Mouse (Mus musculus) liver, embryonic 13.5 days (tissue): Measurements from ENCODE around the gene Man1b1. TPM values are rescaled to one million over a fixed set of nuclear protein-coding genes. Genes with fewer than 3 reads are reported as not detected.

Experiments
- ATAC-seq: fragments of 200-750 bp; cut with Nextera tagmentation; 2 replicates; pipeline ENCODE4 v1.8.0; 2017; ENCODE audit warnings: low read depth, mild to moderate bottlenecking, moderate number of reproducible peaks, moderate library complexity
- DNase-seq: peaks from one replicate; pipeline ENCODE4 v3.0.0; 2022
- H3K27ac ChIP-seq: fragments of 300-500 bp; sonication (generic); 2 replicates; pipeline ENCODE4 v1.5.1; 2015; ENCODE audit warnings: moderate library complexity, mild to moderate bottlenecking, inconsistent platforms
- H3K27me3 ChIP-seq: fragments of 300-500 bp; sonication (generic); 2 replicates; pipeline ENCODE4 v1.6.1; 2015; ENCODE audit warnings: mild to moderate bottlenecking, inconsistent platforms
- H3K36me3 ChIP-seq: fragments of 300-500 bp; sonication (generic); 2 replicates; pipeline ENCODE4 v1.6.1; 2015; ENCODE audit warnings: mild to moderate bottlenecking, inconsistent platforms
- H3K4me1 ChIP-seq: fragments of 300-500 bp; sonication (generic); replicated peaks from 2 replicates; pipeline ENCODE4 v1.6.1; 2015; ENCODE audit warnings: inconsistent platforms
- H3K4me2 ChIP-seq: fragments of 300-500 bp; sonication (generic); 2 replicates; pipeline ENCODE4 v1.6.1; 2015; ENCODE audit warnings: inconsistent platforms, mild to moderate bottlenecking, moderate library complexity
- H3K4me3 ChIP-seq: fragments of 300-500 bp; sonication (generic); replicated peaks from 2 replicates; pipeline ENCODE4 v1.5.1; 2015; ENCODE audit warnings: mild to moderate bottlenecking, inconsistent platforms
- H3K9ac ChIP-seq: fragments of 300-500 bp; sonication (generic); 2 replicates; pipeline ENCODE4 v1.6.1; 2015; ENCODE audit warnings: mild to moderate bottlenecking, inconsistent platforms
- H3K9me3 ChIP-seq: fragments of 300-500 bp; sonication (generic); replicated peaks from 2 replicates; pipeline ENCODE4 v1.6.1; 2016; ENCODE audit warnings: inconsistent platforms
- WGBS: fragments of 180-500 bp; shearing (Covaris S2); methylation state at CpG from one replicate; pipeline ENCODE4 v1.1.7; 2015; ENCODE audit not compliant: insufficient replicate concordance; 5-methylcytosine and 5-hydroxymethylcytosine counted together
- polyA plus RNA-seq: library from polyadenylated mRNA; unstranded; fragments of >200 nt; fragmentation: Nextera tagmentation; extraction: Ambion mirVana; gene quantifications from 2 replicates; pipeline ENCODE4 v1.2.1, GENCODE M21; 2015

The Man1b1 gene
- polyA plus RNA-seq, 1 experiment from 2014 or later, result 18.8 TPM

DNA sequence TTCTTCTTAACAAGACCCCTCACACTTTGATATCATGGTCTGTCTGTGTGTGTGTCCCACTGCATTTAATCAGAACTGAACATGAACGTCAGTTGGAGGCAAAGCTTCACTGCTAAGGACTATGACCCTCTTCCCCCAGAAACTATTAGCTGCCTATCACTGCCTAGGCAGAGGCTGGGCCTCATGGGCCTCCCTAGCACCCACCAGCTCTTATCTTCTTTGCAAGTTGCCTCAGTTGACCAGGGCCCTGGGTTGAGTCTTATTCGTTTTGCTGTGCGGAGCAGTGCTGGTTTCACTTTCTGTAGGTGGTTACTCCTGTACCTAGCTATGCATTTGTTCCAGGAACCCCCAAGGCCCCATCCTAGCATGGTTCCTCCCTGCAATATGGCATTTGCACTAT lies 37.9 kb downstream of the Man1b1 start:
- Histone ChIP-seq H3K9me3 (no peaks in the 10 kb centered on the region), H3K27me3 (peaks cover 16% of the 10 kb centered on the region), H3K4me2 (peak overlapping the region; percentile 55), H3K27ac (peak overlapping the region; percentile 87), H3K4me1 (peaks cover 66% of the 10 kb centered on the region), H3K36me3 (peaks cover 9% of the 10 kb centered on the region), H3K9ac (peak overlapping the region; percentile 61), H3K4me3 (peak overlapping the region; percentile 18)
- peak; percentile 73 for ATAC-seq
- 29% methylated on average over 3 of the region's 3 CpGs for WGBS
- peak; percentile 62 for DNase-seq

DNA sequence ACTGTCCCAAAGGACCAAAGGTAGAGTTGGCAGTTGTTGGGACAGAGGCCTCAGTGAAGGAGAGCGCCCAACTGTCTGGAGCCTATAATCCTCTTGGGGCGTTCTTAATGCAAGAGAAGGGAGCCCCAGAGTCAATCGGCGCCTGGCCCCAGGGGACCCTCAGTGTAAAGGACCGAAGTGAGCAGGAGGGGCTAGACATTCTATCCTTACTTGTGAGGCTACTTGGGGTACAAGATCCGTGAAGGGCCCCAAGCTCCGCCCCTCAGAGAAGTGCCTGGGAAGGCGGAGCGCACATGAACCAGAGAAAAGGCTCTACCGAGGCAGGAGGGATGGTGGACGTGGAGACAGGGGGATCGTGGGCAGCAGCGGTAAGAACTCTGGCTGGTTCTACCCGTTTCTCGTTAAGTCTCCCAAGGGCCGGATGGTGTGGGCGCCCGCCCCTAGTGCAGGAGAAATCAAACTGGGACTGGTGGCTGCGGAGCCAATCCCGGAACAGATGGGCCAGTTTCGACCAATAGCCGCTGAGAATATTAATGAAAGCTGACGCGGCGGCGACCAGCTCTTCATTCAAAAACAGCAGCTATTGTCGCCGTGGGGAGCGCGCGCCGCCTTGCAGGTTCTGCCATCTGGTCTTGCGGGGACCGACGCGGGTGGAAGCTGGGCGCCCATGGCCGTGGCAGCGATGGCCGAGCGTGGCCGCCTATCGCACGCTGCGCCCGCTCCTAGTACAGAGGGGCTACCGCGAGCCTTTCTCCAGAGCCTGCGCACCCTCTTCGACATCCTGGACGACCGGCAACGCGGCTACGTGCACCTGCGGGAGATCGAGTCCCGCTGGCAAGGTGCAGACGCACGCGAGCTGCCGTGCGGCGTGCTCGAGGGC lies 39.9 kb downstream of the Man1b1 start, which contains the start of gene Sapcd2:
Sapcd2 (plus strand) TSS at position 558 of the 880 bp plus-strand sequence.
- Histone ChIP-seq H3K4me3 (peak within 1 kb of the TSS; percentile 88), H3K9me3 (no peaks in the 10 kb centered on the region), H3K27me3 (peaks cover 2% of the 10 kb centered on the region), H3K36me3 (peaks cover 29% of the 10 kb centered on the region), H3K4me1 (peaks cover 75% of the 10 kb centered on the region), H3K9ac (peak within 1 kb of the TSS; percentile 81), H3K4me2 (peak within 1 kb of the TSS; percentile 99), H3K27ac (peak within 1 kb of the TSS; percentile 87)
- WGBS, result 1% methylated on average over 65 of the region's 65 CpGs
- peak; percentile 88 for DNase-seq
- ATAC-seq, result peak; percentile 83

DNA sequence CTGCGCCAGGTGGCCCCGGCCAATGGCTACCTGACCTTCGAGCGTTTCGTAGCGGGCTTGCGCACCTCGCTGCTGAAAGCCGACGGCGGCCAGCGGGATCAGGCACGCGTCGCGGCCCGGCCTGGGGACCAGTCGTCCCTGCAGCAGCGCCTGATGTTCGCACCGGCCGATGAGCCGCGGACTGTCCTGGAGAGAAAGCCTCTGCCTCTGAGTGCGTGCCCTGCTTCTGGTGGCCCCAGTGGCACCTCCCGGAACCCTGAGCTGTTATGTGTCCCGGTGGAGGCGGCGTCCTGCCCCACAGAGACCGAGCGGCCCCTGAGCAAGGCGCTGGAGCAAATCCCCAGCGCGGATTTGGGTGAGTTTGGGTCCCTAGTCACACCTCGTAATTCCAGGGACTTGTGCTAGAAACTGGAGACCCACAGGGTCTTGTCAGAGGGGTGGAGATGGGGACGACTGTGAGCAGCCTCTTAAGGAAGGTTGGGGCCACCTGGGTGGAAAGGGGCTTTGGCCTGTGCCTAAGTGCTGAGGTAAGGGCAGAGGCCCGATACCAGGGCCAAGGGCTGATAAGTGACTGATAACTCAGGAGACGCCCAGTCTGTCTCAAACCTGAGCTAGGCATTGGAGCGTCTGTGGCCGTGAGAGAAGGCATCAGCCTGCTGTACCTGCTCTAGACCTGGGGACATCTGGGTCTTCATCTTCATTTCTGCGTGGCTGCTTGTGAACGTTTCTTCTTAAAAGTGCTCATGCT lies 40.7 kb downstream of the Man1b1 start:
- peak overlapping the region; percentile 99 for H3K4me2 ChIP-seq
- no peaks in the 10 kb centered on the region for H3K9me3 ChIP-seq
- ATAC-seq (peak; percentile 59), DNase-seq (peak; percentile 47)
- H3K27me3 ChIP-seq, result no peaks in the 10 kb centered on the region; the same call in none of the 2 replicates
- peak overlapping the region; percentile 87 for H3K27ac ChIP-seq
- H3K36me3 ChIP-seq, result peaks cover 37% of the 10 kb centered on the region
- under 1% methylated on average over 42 of the region's 42 CpGs for WGBS
- peak overlapping the region; percentile 81 for H3K9ac ChIP-seq
- peaks cover 75% of the 10 kb centered on the region for H3K4me1 ChIP-seq
- H3K4me3 ChIP-seq, result peak overlapping the region; percentile 88

DNA sequence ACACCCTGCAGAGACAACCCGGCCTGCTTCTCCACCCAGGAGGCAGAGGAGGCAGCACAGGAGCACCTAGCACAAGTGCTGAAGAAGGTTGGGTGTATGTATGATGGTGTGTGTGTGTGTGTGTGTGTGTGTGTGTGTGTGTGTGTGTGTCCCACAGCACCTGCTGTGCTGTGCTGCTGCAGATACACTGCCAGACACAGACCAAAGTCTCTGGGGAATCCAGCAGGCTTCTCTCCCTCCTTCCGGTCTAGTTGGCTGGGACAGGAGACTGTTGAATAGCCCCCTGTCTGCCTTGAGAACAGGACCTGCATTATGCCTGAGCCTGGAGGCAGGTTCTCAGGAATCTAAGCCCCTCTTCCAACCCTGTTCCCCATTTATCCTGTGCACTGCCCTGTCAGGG lies 41.3 kb downstream of the Man1b1 start:
- ATAC-seq (no peak), DNase-seq (no peak)
- peaks cover 43% of the 10 kb centered on the region for H3K36me3 ChIP-seq
- peak overlapping the region; percentile 88 for H3K4me3 ChIP-seq
- 49% methylated on average over 2 of the region's 2 CpGs for WGBS
- peak overlapping the region; percentile 99 for H3K4me2 ChIP-seq
- H3K9me3 ChIP-seq, result no peaks in the 10 kb centered on the region
- peak overlapping the region; percentile 81 for H3K9ac ChIP-seq
- peaks cover 73% of the 10 kb centered on the region for H3K4me1 ChIP-seq
- H3K27ac ChIP-seq, result peak overlapping the region; percentile 87
- H3K27me3 ChIP-seq, result no peaks in the 10 kb centered on the region; the same call in none of the 2 replicates

DNA sequence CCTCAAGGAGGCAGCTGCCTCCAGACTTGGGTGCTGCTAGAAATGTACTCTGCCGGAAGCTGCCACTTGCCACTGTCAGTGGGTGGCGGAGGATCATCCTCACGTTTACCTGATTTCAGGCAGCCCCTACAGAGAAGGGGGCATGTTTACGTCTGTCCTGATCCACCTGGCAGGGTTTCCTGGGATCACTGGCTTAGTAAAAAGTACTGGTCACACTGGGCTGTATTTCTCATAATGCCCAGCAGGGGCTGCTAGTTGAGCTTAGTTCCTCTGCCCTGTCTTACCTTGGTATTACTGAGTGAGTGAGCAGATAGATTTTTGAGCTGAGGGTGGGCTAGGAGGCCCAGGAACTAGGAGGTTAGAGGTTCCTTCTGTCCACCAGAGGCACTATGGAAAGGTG lies 44.5 kb downstream of the Man1b1 start:
- Histone ChIP-seq H3K9ac (no peak overlapping the region), H3K36me3 (peaks cover 47% of the 10 kb centered on the region), H3K9me3 (no peaks in the 10 kb centered on the region), H3K4me1 (peaks cover 46% of the 10 kb centered on the region), H3K27ac (no peak overlapping the region), H3K27me3 (no peaks in the 10 kb centered on the region), H3K4me3 (no peak overlapping the region), H3K4me2 (no peak overlapping the region)
- no peak for ATAC-seq
- 61% methylated on average over 4 of the region's 4 CpGs for WGBS
- DNase-seq, result no peak

DNA sequence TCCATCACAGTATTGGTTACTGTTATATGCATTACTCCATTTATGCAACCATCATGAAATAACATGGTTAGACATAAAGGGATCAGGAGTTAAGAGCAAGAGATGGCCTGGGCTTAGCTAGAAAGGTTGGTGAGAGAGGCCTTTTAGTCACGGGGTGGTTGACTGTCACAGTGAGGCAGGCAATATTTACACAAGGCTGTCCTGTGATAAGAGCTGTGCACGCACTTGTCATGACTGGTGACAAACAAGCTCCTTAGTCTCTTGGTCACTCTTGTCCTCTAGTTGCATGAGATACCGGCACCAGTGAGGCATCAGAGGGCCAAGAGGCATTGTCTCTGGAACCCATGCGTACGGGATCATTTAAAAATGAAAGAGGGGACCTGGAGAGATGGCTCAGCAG lies 52.4 kb downstream of the Man1b1 start:
- WGBS, result 51% methylated on average over 5 of the region's 5 CpGs
- no peak overlapping the region for H3K4me3 ChIP-seq
- ATAC-seq (no peak), DNase-seq (no peak)
- no peak overlapping the region for H3K4me2 ChIP-seq
- no peaks in the 10 kb centered on the region for H3K9me3 ChIP-seq
- no peaks in the 10 kb centered on the region for H3K4me1 ChIP-seq
- no peak overlapping the region for H3K9ac ChIP-seq
- H3K36me3 ChIP-seq, result no peaks in the 10 kb centered on the region
- H3K27ac ChIP-seq, result no peak overlapping the region
- no peaks in the 10 kb centered on the region for H3K27me3 ChIP-seq

DNA sequence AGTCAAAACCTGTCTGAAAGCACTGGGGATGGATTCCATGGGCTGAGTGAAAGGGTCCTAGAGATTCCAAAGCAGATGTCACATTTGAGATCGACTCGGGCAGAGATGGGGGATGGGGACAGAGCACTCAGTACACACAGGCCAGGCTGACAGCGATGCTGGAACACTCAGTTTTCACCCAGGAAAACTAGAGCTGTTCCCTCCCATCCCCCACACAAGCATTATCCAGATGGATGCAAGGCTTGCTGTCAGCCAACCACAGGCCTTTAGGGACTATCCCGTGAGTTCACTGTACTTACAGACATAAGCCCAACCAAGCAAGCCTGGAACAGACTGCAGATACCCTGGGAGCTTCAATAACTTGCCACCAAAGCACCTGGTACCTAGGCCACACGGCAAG lies 59.1 kb downstream of the Man1b1 start:
- no peak for ATAC-seq
- DNase-seq, result no peak
- no peak overlapping the region for H3K4me3 ChIP-seq
- no peak overlapping the region for H3K4me2 ChIP-seq
- 64% methylated on average over 5 of the region's 5 CpGs for WGBS
- H3K36me3 ChIP-seq, result no peaks in the 10 kb centered on the region
- H3K4me1 ChIP-seq, result peaks cover 12% of the 10 kb centered on the region
- no peak overlapping the region for H3K9ac ChIP-seq
- no peak overlapping the region for H3K27ac ChIP-seq
- peaks cover 34% of the 10 kb centered on the region for H3K27me3 ChIP-seq
- H3K9me3 ChIP-seq, result no peaks in the 10 kb centered on the region

DNA sequence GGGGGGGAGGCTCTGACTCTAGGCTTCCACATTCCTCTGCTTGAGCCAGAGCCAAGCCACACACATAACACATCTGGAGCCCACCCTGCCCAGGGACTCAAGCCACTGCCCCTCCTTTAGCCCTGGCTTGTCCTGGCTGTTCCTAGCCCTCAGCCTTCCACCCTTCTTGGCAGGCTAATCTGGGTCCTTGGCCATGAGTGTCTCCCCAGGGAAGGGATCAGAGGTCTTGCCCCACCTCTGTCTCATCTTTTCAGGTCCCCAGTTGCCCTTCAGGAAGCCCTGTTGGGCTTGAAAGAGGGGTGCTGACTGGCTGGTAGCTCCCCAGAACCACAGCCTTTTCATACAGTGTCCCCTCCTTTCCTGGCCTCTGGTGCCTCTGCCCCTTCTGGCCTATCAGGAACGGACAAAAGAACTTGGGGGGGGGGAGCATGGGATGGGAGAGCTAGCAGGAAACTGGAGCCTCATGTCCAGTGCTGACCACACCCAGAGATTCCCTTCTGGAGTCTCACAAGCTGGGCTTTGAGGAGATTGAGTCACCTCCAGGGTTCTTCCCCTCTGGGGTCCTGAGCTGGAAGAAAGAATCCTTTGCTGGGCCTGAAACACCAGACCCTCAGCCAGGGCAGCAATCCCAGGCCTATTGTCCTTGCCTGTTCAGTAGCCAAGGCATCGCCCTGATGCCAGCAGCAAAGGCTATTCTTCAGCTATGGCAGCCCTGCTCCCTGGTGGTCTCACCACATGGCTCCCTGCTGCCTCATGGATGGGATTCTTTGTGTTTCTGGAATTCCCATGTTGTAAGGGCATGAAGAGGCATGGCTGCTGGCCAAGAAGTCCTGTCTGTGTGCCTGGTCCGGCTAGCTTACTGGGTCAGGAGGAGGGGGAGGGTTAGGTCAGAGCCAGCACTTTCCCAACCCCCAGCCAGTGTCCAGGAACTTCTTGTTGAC lies 62.4 kb downstream of the Man1b1 start:
- H3K27ac ChIP-seq, result no peak overlapping the region
- no peak overlapping the region for H3K4me3 ChIP-seq
- ATAC-seq (no peak), DNase-seq (no peak)
- H3K9ac ChIP-seq, result no peak overlapping the region
- H3K4me2 ChIP-seq, result no peak overlapping the region
- H3K36me3 ChIP-seq, result no peaks in the 10 kb centered on the region
- WGBS, result 46% methylated on average over 3 of the region's 3 CpGs
- peaks cover 67% of the 10 kb centered on the region for H3K27me3 ChIP-seq
- H3K9me3 ChIP-seq, result no peaks in the 10 kb centered on the region
- peaks cover 15% of the 10 kb centered on the region for H3K4me1 ChIP-seq

DNA sequence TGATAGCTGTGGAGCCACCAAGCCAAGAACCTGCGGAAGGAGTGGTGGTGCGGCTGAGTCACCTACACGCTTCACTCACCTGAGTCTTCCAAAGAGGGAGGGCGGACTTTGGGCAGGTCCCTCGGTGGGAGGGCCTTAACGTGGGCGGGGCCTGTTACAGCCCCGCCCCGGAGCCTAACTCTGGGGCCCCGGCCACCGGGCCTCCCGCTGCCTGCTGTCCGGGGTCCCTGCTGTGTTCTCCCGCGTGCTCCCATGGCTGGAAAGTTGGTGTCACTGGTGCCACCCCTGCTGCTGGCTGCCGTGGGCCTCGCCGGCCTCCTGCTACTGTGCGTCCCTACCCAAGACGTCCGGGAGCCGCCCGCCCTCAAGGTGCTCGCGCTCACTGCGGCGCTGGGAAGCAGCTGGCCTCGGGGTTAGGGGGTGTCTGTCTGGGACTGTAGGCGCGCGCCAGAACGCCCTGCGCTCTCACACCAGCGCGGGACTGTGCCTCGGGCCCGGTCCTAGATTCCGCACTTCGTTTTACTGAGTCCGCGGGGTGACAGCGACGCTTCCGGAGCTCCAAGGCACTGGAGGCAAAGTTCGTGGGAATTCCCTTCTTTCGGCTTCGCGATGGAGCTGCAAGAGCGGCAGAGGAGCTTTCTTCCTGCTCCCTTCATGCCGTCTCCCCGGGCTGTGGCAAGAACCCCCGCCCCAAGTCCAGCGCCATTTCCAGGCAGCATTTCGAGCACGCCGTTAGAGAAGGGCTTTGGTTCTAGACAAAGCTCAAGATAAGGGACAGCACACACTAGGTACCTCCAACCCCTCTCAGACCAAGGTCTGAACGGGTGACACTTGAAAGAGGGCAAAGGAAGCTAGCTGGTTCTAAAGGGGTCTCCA lies 63.8 kb downstream of the Man1b1 start, which contains the start of gene Entpd2:
Entpd2 (plus strand) TSS at position 154 of the 876 bp plus-strand sequence.
- Histone ChIP-seq H3K27me3 (peaks cover 81% of the 10 kb centered on the region), H3K9me3 (no peaks in the 10 kb centered on the region), H3K9ac (no peak within 1 kb of the TSS), H3K4me3 (peak within 1 kb of the TSS; percentile 51), H3K4me2 (peak within 1 kb of the TSS; percentile 72), H3K4me1 (peaks cover 19% of the 10 kb centered on the region), H3K36me3 (no peaks in the 10 kb centered on the region), H3K27ac (no peak within 1 kb of the TSS)
- peak; percentile 59; the same call in 1 of the 2 replicates for ATAC-seq
- no peak for DNase-seq
- 2% methylated on average over 57 of the region's 57 CpGs for WGBS

DNA sequence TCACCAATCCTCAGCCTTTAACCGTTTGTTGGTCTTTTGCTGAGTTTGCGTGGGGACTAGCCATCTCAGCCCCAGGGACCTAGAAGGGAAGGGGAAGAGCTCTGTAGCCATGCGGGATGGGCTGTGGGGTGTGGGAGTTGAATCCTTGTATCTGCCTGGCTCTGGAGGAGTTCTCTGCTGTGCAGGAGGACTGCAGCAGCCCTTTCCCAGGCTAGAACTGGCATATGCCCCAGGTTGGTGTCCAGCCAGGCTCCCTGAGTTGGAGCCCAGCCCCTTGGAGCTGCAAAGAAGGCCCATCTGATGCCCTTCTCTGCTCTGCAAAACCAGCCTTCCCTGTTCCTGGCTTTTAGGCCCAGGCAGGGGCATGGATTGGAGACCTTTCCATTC lies 64.5 kb downstream of the Man1b1 start:
- DNase-seq, result no peak
- WGBS, result 27% methylated on average over 3 of the region's 3 CpGs

More for the DNA sequence above, 64.5 kb downstream of the Man1b1 start:
- ATAC-seq, result no peak
- peaks cover 19% of the 10 kb centered on the region for H3K4me1 ChIP-seq
- H3K9ac ChIP-seq, result no peak overlapping the region
- H3K36me3 ChIP-seq, result no peaks in the 10 kb centered on the region
- H3K27ac ChIP-seq, result no peak overlapping the region
- no peaks in the 10 kb centered on the region for H3K9me3 ChIP-seq
- no peak overlapping the region for H3K4me2 ChIP-seq
- peaks cover 88% of the 10 kb centered on the region for H3K27me3 ChIP-seq
- H3K4me3 ChIP-seq, result no peak overlapping the region
